Mouse (Mus musculus) lung, postnatal 14 days (tissue): ENCODE data around the gene Agap1.

Experiments
- DNase-seq: peaks from one replicate; pipeline ENCODE4 v3.0.0; 2021

Gene Agap1

DNA sequence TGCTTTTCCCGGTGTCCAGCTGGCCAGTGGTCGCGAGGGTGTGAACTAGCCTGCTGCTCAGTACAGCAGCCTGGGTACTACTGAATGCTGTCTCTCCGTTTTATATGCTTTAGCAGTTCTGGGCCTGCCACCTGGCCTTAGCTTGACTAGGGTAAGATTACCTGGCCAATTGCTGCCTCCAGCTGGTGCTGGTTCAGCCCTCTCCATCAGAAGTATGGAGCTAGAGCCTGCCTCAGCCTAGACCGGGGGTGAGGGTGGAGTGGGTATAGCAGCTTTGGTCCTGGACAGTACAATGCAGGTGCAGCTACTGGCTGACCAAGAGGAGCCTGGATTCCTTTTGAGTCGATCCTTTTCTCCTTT is 127.1 kb downstream of the Agap1 start:
- no peak for DNase-seq

- DNase-seq, result no peak
Observed at GRCm38 (mm10) chr1:89583369-89583768, 128.8 kb downstream of the Agap1 start.

- DNase-seq, result no peak
Observed at GRCm38 (mm10) chr1:89586991-89587683, 132.5 kb downstream of the Agap1 start.

- no peak for DNase-seq
Observed at GRCm38 (mm10) chr1:89588154-89588553, 133.5 kb downstream of the Agap1 start.

GRCm38 (mm10) chr1:89590994-89591393 is 136.4 kb downstream of the Agap1 start:
- DNase-seq, result no peak

DNA sequence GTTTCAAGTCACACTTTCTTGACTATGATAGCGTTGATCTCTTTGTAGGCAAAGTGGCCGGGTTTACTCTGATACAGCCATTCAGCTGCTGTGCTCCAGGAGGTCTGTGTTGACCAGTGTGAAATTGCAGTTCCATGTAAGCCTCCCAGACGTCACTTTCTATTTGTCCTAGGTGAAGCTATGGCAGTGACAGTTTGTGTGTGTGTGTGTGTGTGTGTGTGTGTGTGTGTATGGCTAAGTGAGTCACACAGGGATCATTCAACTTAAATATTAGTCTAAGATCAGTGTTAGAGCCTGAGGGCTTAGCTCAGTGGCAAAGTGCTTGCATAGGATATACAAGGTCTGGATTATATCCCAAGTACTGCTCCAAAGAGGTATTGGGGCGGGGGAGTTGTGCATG is 138.6 kb downstream of the Agap1 start:
- no peak for DNase-seq

DNA sequence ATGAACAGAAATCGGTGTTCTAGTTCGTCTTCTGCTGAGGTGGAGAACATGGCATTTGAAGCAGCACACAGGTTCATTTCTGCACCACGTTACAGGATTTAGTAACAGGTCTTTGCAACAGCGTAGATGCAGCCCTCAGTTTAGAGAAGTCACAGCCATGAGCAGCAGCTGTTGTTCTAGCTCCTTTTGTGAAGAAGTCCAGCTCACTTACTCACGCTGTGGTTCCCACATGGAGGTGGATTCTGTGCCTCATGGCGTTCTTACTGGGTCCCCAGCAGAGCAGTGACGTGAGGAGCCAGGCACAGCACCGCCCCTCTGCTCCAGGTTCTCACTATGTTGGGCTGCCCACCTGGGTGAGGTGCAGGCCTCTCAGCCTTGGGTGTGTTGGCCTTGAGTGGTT is 140.4 kb downstream of the Agap1 start:
- DNase-seq, result no peak

DNA sequence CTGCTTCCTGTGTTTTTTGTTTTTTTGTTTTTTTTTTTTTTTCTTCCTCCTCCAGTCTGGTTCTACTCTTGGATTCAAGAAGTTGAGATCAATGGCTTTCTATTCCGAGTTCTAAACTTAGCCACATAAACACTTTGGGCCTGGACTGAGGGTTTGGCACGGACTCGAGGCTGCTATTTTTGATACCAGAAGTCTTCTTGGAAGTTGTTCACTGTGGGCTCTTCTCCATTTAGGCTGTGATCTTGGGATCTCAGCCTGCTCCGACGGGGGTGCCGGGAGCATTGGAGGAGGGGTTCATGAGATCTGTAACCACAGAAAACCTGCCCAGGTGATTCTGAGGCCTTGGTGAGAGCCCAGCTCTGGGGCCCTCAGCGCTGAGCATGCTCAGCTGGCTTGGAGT is 140.8 kb downstream of the Agap1 start:
- DNase-seq, result peak; percentile 58

GRCm38 (mm10) chr1:89596223-89596622 is 141.6 kb downstream of the Agap1 start:
- no peak for DNase-seq

GRCm38 (mm10) chr1:89598906-89599305 is 144.3 kb downstream of the Agap1 start:
- no peak for DNase-seq

DNA sequence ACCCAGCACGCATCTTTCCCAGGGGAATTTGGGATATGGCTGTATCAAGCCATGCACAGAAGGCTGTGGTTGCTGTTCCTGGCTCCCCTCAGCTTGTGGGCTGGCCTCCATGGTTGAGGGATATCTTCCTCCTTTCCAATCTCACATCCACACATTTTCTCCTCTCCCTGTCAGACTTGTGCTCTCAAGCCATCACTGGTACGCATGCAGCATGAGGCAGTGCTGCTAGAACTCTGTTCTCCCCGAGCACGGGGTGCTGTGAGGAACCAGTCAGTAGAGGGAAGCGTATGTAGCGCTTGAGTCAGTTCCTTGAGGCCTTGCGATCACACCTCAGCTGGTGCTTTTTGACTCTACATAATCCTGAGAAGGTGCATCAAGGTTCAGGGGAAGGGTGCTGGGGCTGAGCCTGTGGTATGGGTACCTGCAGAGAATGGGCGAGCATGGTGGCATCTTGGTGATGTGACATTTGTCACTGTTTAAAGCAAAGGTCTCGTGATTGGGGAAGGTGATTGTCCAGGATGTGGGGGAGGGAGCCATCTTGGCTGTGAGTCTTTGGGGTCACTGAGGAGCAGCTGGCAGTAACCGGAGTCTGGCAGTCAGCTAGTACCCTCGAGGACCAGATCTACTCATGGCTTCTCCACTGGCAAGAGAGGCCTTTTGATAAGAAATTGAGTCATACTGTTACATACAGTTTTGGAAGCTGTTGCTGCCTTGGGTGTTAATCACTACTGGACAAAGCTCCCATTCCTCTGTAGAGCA is 145.6 kb downstream of the Agap1 start:
- DNase-seq, result no peak

DNA sequence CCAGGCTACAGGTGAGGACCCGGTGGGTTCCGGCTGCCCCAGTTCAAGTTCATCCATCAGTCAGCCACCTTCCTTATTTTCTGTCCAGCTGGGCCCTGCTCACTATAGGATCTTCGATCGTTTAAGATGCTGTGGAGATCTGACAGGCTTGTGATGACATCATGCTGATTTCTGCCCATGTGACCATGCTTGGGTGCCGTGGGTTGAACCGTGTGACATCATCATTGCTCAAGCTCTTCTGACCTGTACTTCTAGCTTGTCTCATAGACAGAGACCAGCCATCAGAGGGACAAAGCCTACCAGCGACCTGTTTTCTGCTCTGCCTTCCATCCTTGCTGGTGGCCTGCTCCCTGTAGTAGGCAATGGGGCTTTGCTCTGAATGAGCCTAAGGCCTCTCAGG is 146.7 kb downstream of the Agap1 start:
- DNase-seq, result no peak

DNA sequence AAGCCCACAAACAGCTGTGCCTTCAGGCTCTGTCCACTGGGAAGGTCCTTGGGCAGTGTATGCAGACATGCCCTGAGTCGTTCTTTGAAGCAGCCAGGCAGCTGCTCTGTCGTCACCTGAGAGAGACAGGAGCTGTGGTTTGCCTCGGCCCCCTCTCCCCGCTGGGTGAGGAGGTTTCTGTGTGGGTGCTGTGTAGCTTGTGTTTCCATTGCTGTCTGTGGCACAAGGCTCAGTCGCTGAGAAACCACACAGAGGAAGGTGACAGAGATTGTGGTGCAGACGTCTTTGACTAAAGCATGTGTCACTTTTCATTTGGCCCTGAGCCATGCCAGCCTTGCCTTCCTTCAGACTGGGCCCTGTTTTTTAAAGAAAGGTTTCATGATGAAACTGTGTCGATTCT is 148.3 kb downstream of the Agap1 start:
- DNase-seq, result peak; percentile 33

DNA sequence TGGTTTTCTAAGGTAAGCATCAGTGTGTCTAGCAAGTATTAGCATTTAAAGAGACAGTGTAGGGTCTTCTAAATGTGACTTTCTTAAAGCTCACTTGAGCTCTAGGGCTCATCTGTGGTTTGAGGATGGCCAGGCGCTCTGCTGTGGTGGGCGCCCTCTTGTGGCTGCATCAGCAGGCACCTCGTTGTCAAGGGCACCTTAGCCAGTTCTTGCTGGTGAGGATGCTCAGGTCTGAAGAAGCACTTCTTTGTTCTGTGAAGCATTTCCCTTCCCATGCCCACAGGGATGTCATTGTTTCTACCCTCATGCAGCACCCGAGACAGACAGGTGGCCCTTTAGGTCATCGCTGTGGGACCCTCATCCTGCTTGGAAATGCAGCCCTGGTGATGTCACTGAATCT is 152.0 kb downstream of the Agap1 start:
- peak; percentile 77 for DNase-seq

DNA sequence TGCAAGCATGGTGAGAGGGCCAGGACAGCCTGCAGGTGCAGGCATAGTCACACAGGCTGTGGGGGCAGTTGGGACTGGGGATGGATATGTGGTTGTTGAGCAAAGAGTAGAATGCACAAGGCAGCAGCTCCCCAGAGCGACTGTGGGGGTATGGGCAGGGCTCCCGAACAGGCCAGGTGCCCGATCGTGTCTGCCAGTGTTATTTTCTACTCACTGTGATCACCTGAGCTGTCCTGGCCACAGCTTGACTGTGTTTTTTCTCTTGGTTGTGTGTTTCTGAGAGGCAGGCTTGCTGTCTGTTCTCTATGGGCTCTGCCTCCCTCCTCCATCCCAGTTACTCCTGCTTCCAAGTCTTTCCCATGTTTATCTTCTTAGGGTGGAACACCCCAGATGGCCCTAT is 154.2 kb downstream of the Agap1 start:
- no peak for DNase-seq

DNA sequence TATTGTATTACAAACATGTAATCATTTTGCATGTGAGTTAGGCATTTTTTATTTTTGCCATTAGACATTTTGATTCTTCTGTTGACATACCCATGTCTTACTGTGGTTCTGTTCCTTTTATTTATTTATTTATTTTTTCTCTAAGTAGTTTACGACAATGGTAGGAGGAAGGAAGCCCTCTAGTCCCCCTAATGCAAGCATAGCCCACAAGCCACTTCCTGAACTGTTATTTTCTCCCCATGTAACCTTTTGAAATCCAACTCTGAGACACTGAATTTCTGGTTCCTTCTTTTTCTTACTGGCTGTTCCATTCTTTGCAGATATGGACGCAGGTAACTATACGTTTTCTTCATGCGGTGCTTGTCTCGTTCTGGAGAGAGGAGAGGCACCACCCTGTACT is 155.4 kb downstream of the Agap1 start:
- no peak for DNase-seq

DNA sequence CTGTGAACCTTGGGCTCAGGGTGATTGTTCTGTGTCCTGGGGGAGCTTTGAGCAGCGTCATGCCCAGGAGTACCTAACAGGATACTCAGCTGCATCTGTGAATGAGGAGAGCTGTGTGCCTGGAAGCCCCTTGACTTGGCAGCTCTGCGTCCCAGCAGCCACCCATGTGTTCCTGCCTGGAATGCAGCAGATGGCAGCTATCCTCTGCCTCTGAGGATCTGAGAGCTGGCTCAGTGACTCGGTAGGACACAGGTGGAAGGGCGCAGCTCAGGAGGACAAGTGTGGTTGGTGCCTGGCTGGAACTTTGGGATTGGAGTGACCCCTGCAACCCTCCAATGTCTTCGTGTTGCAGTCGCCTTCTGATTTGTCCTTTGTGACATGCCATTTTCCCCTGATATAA is 156.9 kb downstream of the Agap1 start:
- DNase-seq, result no peak

GRCm38 (mm10) chr1:89613234-89613870 is 158.7 kb downstream of the Agap1 start:
- DNase-seq, result no peak

DNA sequence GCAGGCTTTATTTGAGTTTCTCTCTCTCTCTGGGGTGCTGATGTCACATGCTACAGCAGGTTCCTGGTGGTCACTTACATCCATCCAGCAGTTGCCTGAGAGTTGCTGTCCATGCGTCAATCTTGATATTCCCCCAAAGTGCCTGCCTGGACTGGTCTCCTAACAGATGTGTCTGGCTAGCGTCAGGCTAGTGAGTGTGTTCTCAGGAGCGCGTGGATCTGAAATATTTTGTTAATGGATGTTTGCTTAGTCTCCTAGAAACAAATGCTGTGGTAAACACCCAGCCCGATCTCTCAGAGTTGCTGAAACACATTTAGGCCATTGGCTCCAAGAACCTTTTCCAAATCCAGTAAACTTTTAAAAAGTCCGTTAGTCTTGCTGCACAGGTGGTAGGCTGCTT is 161.9 kb downstream of the Agap1 start:
- DNase-seq, result no peak

DNA sequence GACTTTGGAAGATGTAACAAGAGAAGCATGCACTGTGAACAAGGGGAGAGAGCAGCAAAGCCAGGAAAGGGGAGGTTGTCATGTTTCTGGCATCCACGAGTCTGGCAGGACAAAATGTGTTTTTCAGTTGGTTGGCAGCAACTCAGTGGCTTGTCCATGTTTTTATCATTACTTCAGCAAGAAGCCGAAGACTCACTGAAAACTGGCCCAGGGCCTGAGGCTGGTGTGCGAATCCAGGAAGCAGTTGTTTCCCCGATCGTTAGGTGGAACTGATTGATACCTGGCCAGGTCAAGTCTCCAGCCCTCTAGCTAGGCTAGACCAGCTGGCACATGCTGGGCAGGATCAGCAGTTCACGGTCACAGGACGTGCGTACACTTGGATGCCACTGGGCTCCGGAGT is 162.7 kb downstream of the Agap1 start:
- peak; percentile 37 for DNase-seq

DNA sequence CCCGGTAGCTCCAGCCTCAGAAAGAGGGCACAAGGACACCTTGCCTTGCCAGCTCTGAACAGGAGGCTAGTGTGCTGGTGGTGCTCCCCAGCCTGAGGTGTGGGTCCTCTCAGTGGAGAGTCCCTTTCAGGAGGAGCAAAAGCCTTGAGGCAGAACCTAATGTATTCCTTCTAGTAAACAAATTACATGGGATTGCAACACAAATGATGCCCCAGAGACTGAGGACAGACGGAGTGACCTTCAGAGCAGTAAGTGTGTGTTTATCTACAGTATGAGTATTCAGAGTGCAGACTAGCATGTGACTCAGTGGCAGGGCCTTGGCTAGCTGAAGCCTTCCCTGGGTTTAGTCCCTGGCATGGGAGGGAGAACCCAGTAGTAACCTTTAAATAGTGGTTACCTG is 165.4 kb downstream of the Agap1 start:
- no peak for DNase-seq

DNA sequence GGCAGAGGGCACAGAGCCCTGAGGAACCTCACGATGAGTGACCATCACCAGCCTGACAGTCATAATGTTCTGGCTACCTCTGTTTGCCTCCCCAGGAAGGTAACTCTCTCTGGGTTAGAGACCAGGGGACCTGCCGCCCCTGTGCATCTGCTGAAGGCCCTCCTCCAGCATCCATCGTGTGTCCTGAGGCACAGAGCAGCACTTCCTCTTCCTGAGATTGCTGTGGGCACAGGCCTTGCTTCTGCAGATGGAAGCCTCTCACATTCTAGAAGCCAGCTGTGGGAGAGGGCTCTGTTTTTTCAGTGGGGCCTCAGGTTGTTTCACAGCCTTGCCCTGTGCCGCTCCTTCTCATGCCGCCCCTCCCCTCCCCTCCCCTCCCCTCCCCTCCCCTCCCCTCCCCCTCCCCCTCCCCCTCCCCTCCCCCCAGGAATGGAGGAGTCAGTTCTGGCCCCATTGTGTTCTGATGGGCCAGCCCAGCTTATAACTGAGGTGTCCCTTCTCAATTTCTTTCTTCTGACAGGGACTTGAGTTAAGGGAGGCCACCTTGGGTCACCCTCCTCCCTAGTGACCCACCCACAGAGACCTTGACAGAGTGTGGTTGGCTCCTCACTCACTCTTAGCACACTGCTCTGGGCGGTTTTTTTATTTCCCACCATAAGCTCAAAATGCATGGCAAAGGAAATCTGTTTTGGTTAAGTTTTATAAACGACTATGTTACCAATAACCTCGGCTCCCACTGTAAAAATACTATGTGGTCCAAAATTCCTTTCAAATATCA is 166.6 kb downstream of the Agap1 start:
- no peak for DNase-seq

DNA sequence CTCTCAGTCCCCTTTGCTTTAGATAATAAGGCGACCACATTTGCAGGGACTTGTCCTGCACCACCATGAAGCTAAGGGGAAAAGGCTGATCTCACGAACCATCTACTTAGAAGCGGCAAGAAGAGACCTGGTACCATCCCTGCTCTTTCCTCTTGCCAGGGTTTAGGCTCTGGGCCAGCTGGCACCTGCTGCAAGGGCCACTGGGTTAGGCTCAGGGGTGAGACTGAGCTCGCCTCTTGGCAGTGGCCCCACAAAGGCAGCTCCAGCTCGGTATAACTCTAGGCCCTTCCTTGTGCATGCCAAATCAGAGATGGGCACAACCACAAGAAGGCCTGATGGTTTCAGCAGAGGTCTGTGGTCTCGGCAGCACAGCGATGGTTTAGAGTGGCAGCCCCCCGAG is 167.3 kb downstream of the Agap1 start:
- peak; percentile 41 for DNase-seq

- DNase-seq, result no peak
Observed at GRCm38 (mm10) chr1:89622801-89623200, 168.2 kb downstream of the Agap1 start.
